Mouse (Mus musculus): ENCODE measurements around the gene Dixdc1.

Dixdc1 gene

GRCm38 (mm10) chr9:50725921-50726590 lies 13.3 kb downstream of the Dixdc1 start:
- no peak for TF ChIP-seq GATA4 (IDR thresholded peaks at IDR 0.05; ENCODE audit: insufficient replicate concordance, low read length)

GRCm38 (mm10) chr9:50724661-50725330 lies 14.5 kb downstream of the Dixdc1 start:
- TF ChIP-seq GATA4 (IDR thresholded peaks at IDR 0.05; ENCODE audit: insufficient replicate concordance, low read length) = no peak

GRCm38 (mm10) chr9:50724147-50724546 lies 15.2 kb downstream of the Dixdc1 start:
- TF ChIP-seq GATA4 (IDR thresholded peaks at IDR 0.05; ENCODE audit: insufficient replicate concordance, low read length) = no peak

GRCm38 (mm10) chr9:50723406-50723805 lies 15.9 kb downstream of the Dixdc1 start:
- no peak; the same call in 1 of the 2 replicates for TF ChIP-seq GATA4 (IDR thresholded peaks at IDR 0.05; ENCODE audit: insufficient replicate concordance, low read length)

- no peak for TF ChIP-seq GATA4 (IDR thresholded peaks at IDR 0.05; ENCODE audit: insufficient replicate concordance, low read length)
Measured at GRCm38 (mm10) chr9:50722451-50722911, 16.8 kb downstream of the Dixdc1 start.

GRCm38 (mm10) chr9:50721061-50721460 lies 18.3 kb downstream of the Dixdc1 start:
- TF ChIP-seq GATA4 (IDR thresholded peaks at IDR 0.05; ENCODE audit: insufficient replicate concordance, low read length) = no peak

GRCm38 (mm10) chr9:50718878-50719277 lies 20.4 kb downstream of the Dixdc1 start:
- TF ChIP-seq GATA4 (IDR thresholded peaks at IDR 0.05; ENCODE audit: insufficient replicate concordance, low read length) = no peak

GRCm38 (mm10) chr9:50714188-50714587 lies 25.1 kb downstream of the Dixdc1 start:
- no peak for TF ChIP-seq GATA4 (IDR thresholded peaks at IDR 0.05; ENCODE audit: insufficient replicate concordance, low read length)

GRCm38 (mm10) chr9:50711337-50711736 lies 28.0 kb downstream of the Dixdc1 start:
- no peak for TF ChIP-seq GATA4 (IDR thresholded peaks at IDR 0.05; ENCODE audit: insufficient replicate concordance, low read length)

GRCm38 (mm10) chr9:50709108-50709507 lies 30.2 kb downstream of the Dixdc1 start:
- TF ChIP-seq GATA4 (IDR thresholded peaks at IDR 0.05; ENCODE audit: insufficient replicate concordance, low read length) = no peak

GRCm38 (mm10) chr9:50704907-50705306 lies 34.4 kb downstream of the Dixdc1 start:
- TF ChIP-seq GATA4 (IDR thresholded peaks at IDR 0.05; ENCODE audit: insufficient replicate concordance, low read length) = no peak

GRCm38 (mm10) chr9:50700921-50701691 lies 38.2 kb downstream of the Dixdc1 start:
- no peak for TF ChIP-seq GATA4 (IDR thresholded peaks at IDR 0.05; ENCODE audit: insufficient replicate concordance, low read length)

GRCm38 (mm10) chr9:50698418-50699409 lies 40.6 kb downstream of the Dixdc1 start:
- no peak for TF ChIP-seq GATA4 (IDR thresholded peaks at IDR 0.05; ENCODE audit: insufficient replicate concordance, low read length)

GRCm38 (mm10) chr9:50697706-50698041 lies 41.6 kb downstream of the Dixdc1 start:
- TF ChIP-seq GATA4 (IDR thresholded peaks at IDR 0.05; ENCODE audit: insufficient replicate concordance, low read length) = no peak
